Mouse (Mus musculus) limb, embryonic 11.5 days (tissue): ENCODE data around the gene Nrd1. TPM values are rescaled to one million over a fixed set of nuclear protein-coding genes. Genes with fewer than 3 reads are reported as not detected.
A peak's percentile ranks its signal among the peaks of the same experiment; 100 is the strongest.

ENCODE experiments used
- ATAC-seq: fragments of 200-750 bp; cut with Nextera tagmentation; 2 replicates; pipeline ENCODE4 v1.8.0; 2017; ENCODE audit warnings: low read depth; ENCODE audit not compliant: insufficient number of reproducible peaks, low FRiP score, low TSS enrichment
- DNase-seq: peaks from one replicate; pipeline ENCODE4 v3.0.0-alpha.2; 2015; ENCODE audit warnings: low spot score
- H3K27ac ChIP-seq: fragments of 300-500 bp; sonication (generic); replicated peaks from 2 replicates; pipeline ENCODE4 v1.5.1; 2014; ENCODE audit warnings: low read depth, mild to moderate bottlenecking, low read length
- H3K27me3 ChIP-seq: fragments of 300-500 bp; sonication (generic); 2 replicates; pipeline ENCODE4 v1.6.1; 2014; ENCODE audit warnings: mild to moderate bottlenecking, low read length, mixed read lengths; ENCODE audit not compliant: control insufficient read depth, insufficient read depth
- H3K36me3 ChIP-seq: fragments of 300-500 bp; sonication (generic); 2 replicates; pipeline ENCODE4 v1.6.1; 2014; ENCODE audit warnings: mild to moderate bottlenecking, low read length, moderate library complexity, mixed read lengths; ENCODE audit not compliant: control insufficient read depth, insufficient read depth
- H3K4me1 ChIP-seq: fragments of 300-500 bp; sonication (generic); 2 replicates; pipeline ENCODE4 v1.6.1; 2014; ENCODE audit warnings: low read length, mixed read lengths; ENCODE audit not compliant: control insufficient read depth, insufficient read depth
- H3K4me2 ChIP-seq: fragments of 300-500 bp; sonication (generic); 2 replicates; pipeline ENCODE4 v1.6.1; 2014; ENCODE audit warnings: low read depth, mild to moderate bottlenecking, moderate library complexity; ENCODE audit not compliant: severe bottlenecking
- H3K4me3 ChIP-seq: fragments of 300-500 bp; sonication (generic); 2 replicates; pipeline ENCODE4 v1.5.1; 2014; ENCODE audit warnings: low read depth, low read length
- H3K9ac ChIP-seq: fragments of 300-500 bp; sonication (generic); 2 replicates; pipeline ENCODE4 v1.6.1; 2014; ENCODE audit warnings: mild to moderate bottlenecking, low read length
- H3K9me3 ChIP-seq: fragments of 300-500 bp; sonication (generic); 2 replicates; pipeline ENCODE4 v1.6.1; 2016; ENCODE audit warnings: low read length; ENCODE audit not compliant: control insufficient read depth
- WGBS: fragments of 180-500 bp; shearing (Covaris S2); extraction: QIAGEN DNeasy Blood & Tissue Kit; methylation state at CpG from one replicate; pipeline ENCODE4 v1.1.7; 2014; 5-methylcytosine and 5-hydroxymethylcytosine counted together
- polyA plus RNA-seq: library from polyadenylated mRNA; unstranded; fragments of >200 nt; fragmentation: Nextera tagmentation; extraction: Ambion mirVana; gene quantifications from 2 replicates; pipeline ENCODE4 v1.2.1, GENCODE M21; 2014

The Nrd1 gene
- polyA plus RNA-seq, 1 experiment from 2014 or later: 54.6 TPM

GRCm38 (mm10) chr4:109014091-109014490, 13.6 kb downstream of the Nrd1 start:
- Histone ChIP-seq H3K9ac (no peak overlapping the region), H3K36me3 (peaks cover 2% of the 10 kb centered on the region; the same call in 1 of the 2 replicates), H3K27ac (no peak overlapping the region), H3K4me2 (no peak overlapping the region), H3K4me3 (no peak overlapping the region), H3K4me1 (no peaks in the 10 kb centered on the region), H3K27me3 (no peaks in the 10 kb centered on the region), H3K9me3 (no peaks in the 10 kb centered on the region)
- no peak for DNase-seq
- 94% methylated on average over 4 of the region's 4 CpGs for WGBS
- ATAC-seq: no peak

- no peaks in the 10 kb centered on the region for H3K9me3 ChIP-seq
- no peak overlapping the region for H3K4me2 ChIP-seq
- H3K27me3 ChIP-seq: no peaks in the 10 kb centered on the region
- peaks cover 2% of the 10 kb centered on the region; the same call in 1 of the 2 replicates for H3K36me3 ChIP-seq
- DNase-seq (no peak), ATAC-seq (no peak)
- H3K27ac ChIP-seq: no peak overlapping the region
- no peaks in the 10 kb centered on the region for H3K4me1 ChIP-seq
- no peak overlapping the region for H3K9ac ChIP-seq
- H3K4me3 ChIP-seq: no peak overlapping the region
- 75% methylated on average over 7 of the region's 7 CpGs for WGBS
These were observed 17.0 kb downstream of the Nrd1 start for GRCm38 (mm10) chr4:109017441-109017840.

GRCm38 (mm10) chr4:109019301-109019700, 18.8 kb downstream of the Nrd1 start:
- H3K4me2 ChIP-seq: no peak overlapping the region
- H3K4me1 ChIP-seq: no peaks in the 10 kb centered on the region
- H3K27me3 ChIP-seq: no peaks in the 10 kb centered on the region
- H3K4me3 ChIP-seq: no peak overlapping the region
- H3K9ac ChIP-seq: no peak overlapping the region
- H3K27ac ChIP-seq: no peak overlapping the region
- ATAC-seq: no peak
- DNase-seq: no peak
- H3K9me3 ChIP-seq: no peaks in the 10 kb centered on the region
- WGBS: 85% methylated on average over 4 of the region's 4 CpGs
- H3K36me3 ChIP-seq: 0 out of 2 replicates have a peak, but pooled peaks cover 2% of the 10 kb centered on the region

GRCm38 (mm10) chr4:109021976-109022375, 21.5 kb downstream of the Nrd1 start:
- H3K9me3 ChIP-seq: no peaks in the 10 kb centered on the region
- WGBS: 83% methylated on average over 1 of the region's 1 CpGs
- 0 out of 2 replicates have a peak, but pooled peaks cover 2% of the 10 kb centered on the region for H3K36me3 ChIP-seq
- no peaks in the 10 kb centered on the region for H3K4me1 ChIP-seq
- H3K27ac ChIP-seq: no peak overlapping the region
- no peak overlapping the region for H3K9ac ChIP-seq
- H3K4me3 ChIP-seq: no peak overlapping the region
- H3K4me2 ChIP-seq: no peak overlapping the region
- H3K27me3 ChIP-seq: no peaks in the 10 kb centered on the region
- ATAC-seq (no peak), DNase-seq (no peak)

GRCm38 (mm10) chr4:109025061-109025460, 24.6 kb downstream of the Nrd1 start:
- 0 out of 2 replicates have a peak, but pooled peaks cover 2% of the 10 kb centered on the region for H3K36me3 ChIP-seq

GRCm38 (mm10) chr4:109026543-109026942, 26.1 kb downstream of the Nrd1 start:
- DNase-seq (no peak), ATAC-seq (no peak)
- Histone ChIP-seq H3K9ac (no peak overlapping the region), H3K27me3 (no peaks in the 10 kb centered on the region), H3K4me1 (no peaks in the 10 kb centered on the region), H3K27ac (no peak overlapping the region), H3K9me3 (no peaks in the 10 kb centered on the region), H3K36me3 (peaks cover 2% of the 10 kb centered on the region; the same call in 1 of the 2 replicates), H3K4me3 (no peak overlapping the region), H3K4me2 (no peak overlapping the region)
- WGBS: 84% methylated on average over 3 of the region's 3 CpGs

More at GRCm38 (mm10) chr4:109025061-109025460, 24.6 kb downstream of the Nrd1 start:
- Histone ChIP-seq H3K4me2 (no peak overlapping the region), H3K27ac (no peak overlapping the region), H3K9me3 (no peaks in the 10 kb centered on the region), H3K9ac (no peak overlapping the region), H3K4me1 (no peaks in the 10 kb centered on the region), H3K4me3 (no peak overlapping the region), H3K27me3 (no peaks in the 10 kb centered on the region)
- WGBS: 70% methylated on average over 3 of the region's 3 CpGs
- DNase-seq (no peak), ATAC-seq (no peak)

- DNase-seq (no peak), ATAC-seq (no peak)
- Histone ChIP-seq H3K27me3 (no peaks in the 10 kb centered on the region), H3K9me3 (no peaks in the 10 kb centered on the region), H3K36me3 (no peaks in the 10 kb centered on the region; the same call in 1 of the 2 replicates), H3K4me3 (no peak overlapping the region), H3K9ac (no peak overlapping the region), H3K27ac (no peak overlapping the region), H3K4me2 (no peak overlapping the region), H3K4me1 (no peaks in the 10 kb centered on the region)
- 91% methylated on average over 2 of the region's 2 CpGs for WGBS
These were observed 29.4 kb downstream of the Nrd1 start for GRCm38 (mm10) chr4:109029857-109030256.

GRCm38 (mm10) chr4:109030266-109030665, 29.8 kb downstream of the Nrd1 start:
- DNase-seq: no peak
- H3K9ac ChIP-seq: no peak overlapping the region

GRCm38 (mm10) chr4:109036327-109036726, 35.9 kb downstream of the Nrd1 start:
- H3K4me1 ChIP-seq: no peaks in the 10 kb centered on the region
- no peaks in the 10 kb centered on the region for H3K9me3 ChIP-seq
- H3K4me2 ChIP-seq: no peak overlapping the region
- no peaks in the 10 kb centered on the region for H3K27me3 ChIP-seq
- no peak overlapping the region for H3K9ac ChIP-seq
- H3K36me3 ChIP-seq: peaks cover 2% of the 10 kb centered on the region; the same call in 1 of the 2 replicates
- no peak overlapping the region for H3K4me3 ChIP-seq
- H3K27ac ChIP-seq: no peak overlapping the region
- DNase-seq: peak; percentile 79
- no peak for ATAC-seq

More at GRCm38 (mm10) chr4:109030266-109030665, 29.8 kb downstream of the Nrd1 start:
- Histone ChIP-seq H3K27me3 (no peaks in the 10 kb centered on the region), H3K36me3 (no peaks in the 10 kb centered on the region; the same call in 1 of the 2 replicates), H3K9me3 (no peaks in the 10 kb centered on the region), H3K4me1 (no peaks in the 10 kb centered on the region), H3K27ac (no peak overlapping the region), H3K4me3 (no peak overlapping the region), H3K4me2 (no peak overlapping the region)
- WGBS: 95% methylated on average over 2 of the region's 2 CpGs
- ATAC-seq: no peak
